Mouse (Mus musculus) stomach, postnatal 0 days (tissue): ENCODE measurements at regions not wholly inside any gene's neighbourhood (a gene's known extent, or its start where the extent isn't known, plus 50 kb on each side); places are given as distances from the start of the nearest gene placed in this dataset.

ENCODE experiments used
- ATAC-seq: fragments of 200-750 bp; cut with Nextera tagmentation; 2 replicates; pipeline ENCODE4 v1.8.0; 2017; ENCODE audit not compliant: low FRiP score, low TSS enrichment
- DNase-seq: peaks from one replicate; pipeline ENCODE4 v3.0.0-alpha.2; 2016; ENCODE audit warnings: low spot score
- H3K27ac ChIP-seq: fragments of 300-500 bp; sonication (generic); replicated peaks from 2 replicates; pipeline ENCODE4 v1.5.1; 2014; ENCODE audit warnings: mild to moderate bottlenecking, control low read depth
- H3K27me3 ChIP-seq: fragments of 300-500 bp; sonication (generic); 2 replicates; pipeline ENCODE4 v1.6.1; 2014; ENCODE audit warnings: low read length; ENCODE audit not compliant: control insufficient read depth, insufficient read depth
- H3K36me3 ChIP-seq: fragments of 300-500 bp; sonication (generic); 2 replicates; pipeline ENCODE4 v1.6.1; 2014; ENCODE audit warnings: low read length, mixed read lengths; ENCODE audit not compliant: control insufficient read depth, insufficient read depth
- H3K4me1 ChIP-seq: fragments of 300-500 bp; sonication (generic); replicated peaks from 2 replicates; pipeline ENCODE4 v1.6.1; 2014; ENCODE audit warnings: antibody characterized with exemption; ENCODE audit not compliant: control insufficient read depth, insufficient read depth
- H3K4me2 ChIP-seq: fragments of 300-500 bp; sonication (generic); replicated peaks from 2 replicates; pipeline ENCODE4 v1.6.1; 2014; ENCODE audit warnings: low read depth, mild to moderate bottlenecking, control low read depth, moderate library complexity
- H3K4me3 ChIP-seq: fragments of 300-500 bp; sonication (generic); 2 replicates; pipeline ENCODE4 v1.5.1; 2014; ENCODE audit warnings: low read depth, low read length, control low read depth
- H3K9ac ChIP-seq: fragments of 300-500 bp; sonication (generic); 2 replicates; pipeline ENCODE4 v1.6.1; 2014; ENCODE audit warnings: mild to moderate bottlenecking, low read length, control low read depth, mixed read lengths
- H3K9me3 ChIP-seq: fragments of 300-500 bp; sonication (generic); 2 replicates; pipeline ENCODE4 v1.6.1; 2016; ENCODE audit warnings: low read length; ENCODE audit not compliant: control insufficient read depth
- CTCF ChIP-seq: IDR thresholded peaks from 2 replicates; pipeline ENCODE4 v1.5.1; 2016; ENCODE audit warnings: antibody characterized with exemption, low read depth, mild to moderate bottlenecking, moderate library complexity
- EP300 ChIP-seq: optimal IDR thresholded peaks from 2 replicates; pipeline ENCODE3; 2016; ENCODE audit warnings: antibody characterized with exemption
- WGBS: fragments of 180-500 bp; shearing (Covaris S2); extraction: QIAGEN DNeasy Blood & Tissue Kit; methylation state at CpG from one replicate; pipeline ENCODE4 v1.1.7; 2014; 5-methylcytosine and 5-hydroxymethylcytosine counted together

DNA sequence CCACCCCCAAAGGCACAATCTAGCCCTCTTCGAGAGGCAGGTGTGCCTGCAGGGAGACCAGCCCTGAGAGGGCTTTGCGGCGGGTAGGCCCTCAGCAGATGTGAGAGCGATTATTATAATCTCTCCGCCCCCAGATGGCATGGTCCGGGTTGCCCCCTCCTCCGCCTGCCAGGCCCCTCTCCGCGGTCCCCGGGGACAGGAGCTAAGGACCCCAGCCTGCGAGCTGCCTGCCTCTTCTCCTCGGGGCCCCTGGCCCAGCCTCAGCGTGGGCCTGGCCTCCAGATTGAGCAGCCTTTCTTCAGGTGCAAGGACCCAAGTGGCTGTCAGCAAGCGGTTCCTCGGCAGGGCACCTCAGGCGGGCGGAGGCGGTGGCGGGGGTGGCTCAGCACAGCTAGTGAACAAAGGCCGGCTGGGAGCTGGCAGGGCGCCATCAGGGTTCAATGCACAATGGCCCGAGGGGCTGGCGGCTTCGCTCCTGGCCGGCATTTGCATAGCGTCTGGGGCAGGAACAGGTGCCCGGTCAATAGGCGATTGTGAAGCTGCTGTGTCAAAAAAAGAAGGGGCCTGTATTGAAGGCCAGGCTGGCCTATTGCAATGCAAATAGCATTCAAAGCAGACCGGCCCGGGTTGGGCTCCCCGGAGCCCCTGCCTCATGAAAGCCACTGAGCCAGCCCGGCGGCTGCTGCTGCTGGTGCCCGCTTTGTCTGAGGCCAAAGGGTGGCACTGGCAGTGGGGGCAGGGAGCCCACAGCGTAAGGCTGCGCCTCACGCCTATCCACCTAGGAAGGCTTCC, 141.1 kb upstream of the Zmiz1 start:
- H3K4me3 ChIP-seq = no peak overlapping the region
- DNase-seq = peak; percentile 92
- no peaks in the 10 kb centered on the region for H3K27me3 ChIP-seq
- no peaks in the 10 kb centered on the region for H3K36me3 ChIP-seq
- TF ChIP-seq EP300 (no peak), CTCF (no peak)
- H3K4me1 ChIP-seq = 0 out of 2 replicates have a peak, but pooled peaks cover 3% of the 10 kb centered on the region
- peak; percentile 84 for ATAC-seq
- no peak overlapping the region for H3K27ac ChIP-seq
- WGBS = 21% methylated on average over 37 of the region's 37 CpGs
- H3K4me2 ChIP-seq = peak overlapping the region; percentile 37
- no peaks in the 10 kb centered on the region for H3K9me3 ChIP-seq
- H3K9ac ChIP-seq = peak overlapping the region; percentile 35

DNA sequence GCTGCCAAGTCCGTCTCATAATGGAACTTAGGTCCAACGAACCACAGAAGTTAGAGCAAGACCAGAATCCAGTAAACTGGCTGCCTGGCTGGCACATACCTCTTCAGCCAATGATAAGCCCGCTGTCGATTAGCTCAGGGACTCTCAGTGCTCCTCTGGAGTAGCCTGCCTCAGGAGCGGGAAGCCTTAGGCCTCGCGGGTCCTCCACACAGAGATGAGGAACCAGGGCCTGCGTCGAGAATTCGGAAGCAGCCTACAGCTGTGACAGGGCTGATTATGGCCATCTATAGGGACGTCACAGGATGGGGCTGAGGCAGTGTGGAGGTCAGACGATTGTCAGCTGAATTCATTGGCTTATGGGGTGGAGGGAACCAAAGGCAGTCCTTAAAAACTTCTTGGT, 140.1 kb upstream of the Zmiz1 start:
- Histone ChIP-seq H3K27ac (no peak overlapping the region), H3K4me1 (0 out of 2 replicates have a peak, but pooled peaks cover 3% of the 10 kb centered on the region), H3K27me3 (no peaks in the 10 kb centered on the region), H3K9ac (no peak overlapping the region), H3K4me3 (no peak overlapping the region), H3K36me3 (no peaks in the 10 kb centered on the region), H3K9me3 (no peaks in the 10 kb centered on the region), H3K4me2 (no peak overlapping the region)
- DNase-seq = no peak
- no peak for ATAC-seq
- 82% methylated on average over 12 of the region's 12 CpGs for WGBS
- no peak for TF ChIP-seq EP300
- TF ChIP-seq CTCF = no peak

DNA sequence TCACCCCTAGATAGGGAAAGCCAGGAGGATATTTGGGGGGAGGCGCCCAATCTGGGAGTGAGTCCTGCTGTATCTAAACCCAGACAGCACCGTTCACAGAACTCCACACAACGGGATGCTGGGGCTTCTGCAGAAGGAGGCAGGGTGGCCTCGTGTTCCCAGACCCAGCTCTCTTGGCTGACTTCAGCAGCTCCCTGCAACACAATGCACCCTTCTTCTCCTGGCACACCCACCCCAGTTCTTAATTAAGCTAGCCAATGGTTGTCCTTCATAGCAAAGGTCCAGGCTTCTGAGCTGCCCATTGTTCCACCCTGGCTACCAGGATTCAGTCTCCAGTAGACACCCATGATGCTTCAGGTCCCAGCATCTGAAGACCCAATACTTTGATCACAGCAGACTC, 138.8 kb upstream of the Zmiz1 start:
- Histone ChIP-seq H3K36me3 (no peaks in the 10 kb centered on the region), H3K4me3 (no peak overlapping the region), H3K4me2 (no peak overlapping the region), H3K9ac (no peak overlapping the region), H3K4me1 (0 out of 2 replicates have a peak, but pooled peaks cover 3% of the 10 kb centered on the region), H3K27me3 (no peaks in the 10 kb centered on the region), H3K27ac (no peak overlapping the region), H3K9me3 (no peaks in the 10 kb centered on the region)
- TF ChIP-seq EP300 (no peak), CTCF (no peak)
- ATAC-seq = no peak
- WGBS = 92% methylated on average over 4 of the region's 4 CpGs
- no peak for DNase-seq

DNA sequence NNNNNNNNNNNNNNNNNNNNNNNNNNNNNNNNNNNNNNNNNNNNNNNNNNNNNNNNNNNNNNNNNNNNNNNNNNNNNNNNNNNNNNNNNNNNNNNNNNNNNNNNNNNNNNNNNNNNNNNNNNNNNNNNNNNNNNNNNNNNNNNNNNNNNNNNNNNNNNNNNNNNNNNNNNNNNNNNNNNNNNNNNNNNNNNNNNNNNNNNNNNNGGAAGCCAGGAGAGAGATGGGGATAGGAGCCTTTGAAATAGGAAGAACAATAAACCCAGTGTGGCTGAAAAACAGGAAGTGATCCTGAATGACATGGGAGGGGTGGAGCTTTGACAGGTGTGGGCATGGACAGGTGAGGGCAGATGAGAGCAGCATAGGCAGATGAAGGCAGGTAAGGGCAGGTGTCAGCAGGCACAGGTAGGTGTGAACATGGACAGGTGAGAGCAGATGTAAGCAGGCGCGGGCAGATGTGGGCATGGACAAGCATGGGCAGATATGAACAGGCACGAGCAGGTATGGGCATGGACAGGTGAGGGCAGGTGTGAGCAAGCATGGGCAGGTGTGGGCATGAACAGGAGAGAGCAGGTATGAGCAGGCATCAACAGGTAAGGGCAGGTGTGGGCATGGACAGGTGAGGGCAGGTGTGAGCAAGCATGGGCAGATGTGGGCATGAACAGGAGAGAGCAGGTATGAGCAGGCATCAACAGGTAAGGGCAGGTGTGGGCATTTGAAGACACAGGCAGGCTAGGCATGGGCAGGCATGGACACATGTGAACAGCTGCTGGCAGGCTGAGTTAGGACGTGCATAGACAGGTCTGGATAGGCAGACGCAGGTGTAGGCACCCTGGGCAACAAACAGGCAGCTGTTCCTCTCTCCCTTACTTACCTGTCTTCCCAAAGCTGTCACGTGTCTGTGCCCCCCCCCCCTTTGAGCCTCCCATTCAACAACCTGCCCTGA, 135.2 kb upstream of the Zmiz1 start:
- Histone ChIP-seq H3K9ac (no peak overlapping the region), H3K36me3 (no peaks in the 10 kb centered on the region), H3K4me3 (no peak overlapping the region), H3K4me1 (no peaks in the 10 kb centered on the region), H3K27me3 (no peaks in the 10 kb centered on the region), H3K4me2 (no peak overlapping the region), H3K9me3 (no peaks in the 10 kb centered on the region), H3K27ac (no peak overlapping the region)
- WGBS = 73% methylated on average over 6 of the region's 6 CpGs
- DNase-seq = no peak
- ATAC-seq = peak; percentile 68
- peak; percentile 37; the same call in 1 of the 2 replicates for TF ChIP-seq CTCF
- TF ChIP-seq EP300 = no peak

DNA sequence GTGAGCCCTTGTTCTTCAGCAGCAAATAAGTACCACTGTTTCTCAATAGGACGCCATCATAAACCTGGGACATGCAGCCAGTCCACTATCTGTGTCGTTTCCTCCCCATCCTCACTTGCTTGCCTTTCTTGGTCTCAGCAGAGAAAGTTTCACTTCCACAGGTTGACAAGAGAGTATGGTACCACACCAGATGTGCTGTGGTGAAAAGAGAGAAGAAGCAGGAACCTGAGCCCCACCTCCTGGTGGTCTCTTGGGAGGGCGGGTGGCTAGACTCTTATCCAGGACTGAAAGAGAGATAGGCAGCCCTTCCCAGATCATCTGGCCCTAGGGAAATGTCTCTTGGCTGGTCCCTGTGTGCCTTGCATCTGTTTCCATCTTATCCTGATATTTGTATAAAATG, 133.1 kb upstream of the Zmiz1 start:
- TF ChIP-seq EP300 = no peak
- TF ChIP-seq CTCF = no peak
- Histone ChIP-seq H3K27me3 (no peaks in the 10 kb centered on the region), H3K9me3 (no peaks in the 10 kb centered on the region), H3K9ac (no peak overlapping the region), H3K4me2 (no peak overlapping the region), H3K36me3 (no peaks in the 10 kb centered on the region), H3K27ac (no peak overlapping the region), H3K4me1 (no peaks in the 10 kb centered on the region), H3K4me3 (no peak overlapping the region)
- DNase-seq (no peak), ATAC-seq (no peak)
- WGBS = 91% methylated on average over 3 of the region's 3 CpGs

DNA sequence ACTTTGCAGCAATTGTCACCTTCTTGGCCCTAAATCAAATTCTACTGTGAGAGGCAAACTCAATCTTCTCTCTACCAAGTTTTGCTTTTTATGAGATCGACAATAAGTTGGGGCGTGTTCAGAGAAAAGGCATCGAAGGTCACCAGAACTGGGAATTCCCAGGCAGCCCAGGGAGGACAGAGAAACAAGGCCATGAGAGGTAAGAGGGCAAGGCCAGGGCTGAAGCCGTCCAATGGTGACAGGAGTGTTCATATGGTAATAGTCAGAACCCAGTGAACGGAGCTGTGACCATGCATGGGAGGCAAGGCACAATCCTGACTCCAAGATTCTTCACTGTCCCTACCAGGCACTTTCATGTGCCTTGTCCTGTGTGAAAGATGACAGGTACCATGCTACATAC, 130.8 kb upstream of the Zmiz1 start:
- Histone ChIP-seq H3K4me3 (no peak overlapping the region), H3K4me2 (no peak overlapping the region), H3K36me3 (no peaks in the 10 kb centered on the region), H3K9ac (no peak overlapping the region), H3K4me1 (no peaks in the 10 kb centered on the region), H3K27ac (no peak overlapping the region), H3K9me3 (no peaks in the 10 kb centered on the region), H3K27me3 (no peaks in the 10 kb centered on the region)
- no peak for TF ChIP-seq EP300
- TF ChIP-seq CTCF = no peak
- no peak for ATAC-seq
- WGBS = 68% methylated on average over 5 of the region's 5 CpGs
- no peak for DNase-seq
